Mouse (Mus musculus): Measurements from ENCODE around the gene Ppm1h. TPM values are rescaled to one million over a fixed set of nuclear protein-coding genes. Genes with fewer than 3 reads are reported as not detected.

The Ppm1h gene
- polyA plus RNA-seq, 1 experiment from 2014 or later, result 4.5 TPM

DNA sequence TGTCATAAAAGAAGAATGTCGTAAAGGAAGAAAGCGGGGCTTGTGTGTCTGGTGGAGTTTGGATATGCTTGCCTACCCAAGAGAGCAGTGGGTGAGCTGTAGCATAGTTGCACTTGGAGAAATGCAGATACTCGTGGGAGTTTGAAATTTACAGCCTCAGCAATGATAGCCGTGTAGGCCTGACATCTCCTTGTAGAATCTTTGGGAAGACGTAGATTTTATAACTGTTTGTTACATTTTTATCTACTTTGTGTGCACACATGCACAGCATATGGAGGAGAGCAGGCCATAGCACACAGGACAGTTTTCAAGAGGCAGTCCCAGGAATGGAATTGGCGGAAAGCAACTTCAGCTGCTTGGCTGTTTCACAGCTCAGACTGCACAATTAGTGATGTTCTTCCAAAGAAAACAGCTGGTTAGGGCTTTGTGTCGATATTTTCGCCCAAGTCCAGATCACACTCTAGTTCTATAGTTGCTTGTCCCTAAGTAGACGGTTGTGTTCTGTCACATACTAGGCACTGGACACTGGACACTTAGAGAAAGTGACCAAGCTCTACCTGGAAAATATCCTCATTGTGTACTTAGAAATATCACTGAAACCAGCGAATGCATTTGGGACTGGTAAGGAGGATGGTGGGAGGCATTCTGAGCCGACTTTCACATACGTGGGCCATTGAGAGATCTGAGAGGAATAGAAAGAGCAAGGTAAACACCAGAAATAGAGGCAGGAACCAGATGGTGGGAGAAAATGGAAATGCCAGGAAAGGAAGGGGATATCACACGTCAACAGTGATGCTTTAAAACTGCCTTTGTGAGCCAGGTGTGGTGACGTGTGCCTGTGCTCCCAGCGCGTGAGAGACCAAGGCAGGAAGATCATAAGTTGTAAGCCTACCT lies 173.0 kb downstream of the Ppm1h start:
- H3K9ac ChIP-seq, result no peak overlapping the region
- no peaks in the 10 kb centered on the region for H3K36me3 ChIP-seq
- H3K4me3 ChIP-seq (replicated peaks), result no peak overlapping the region
- no peaks in the 10 kb centered on the region for H3K27me3 ChIP-seq
- H3K27ac ChIP-seq (replicated peaks), result no peak overlapping the region
- peaks cover 30% of the 10 kb centered on the region for H3K4me1 ChIP-seq
- no peak overlapping the region for H3K4me2 ChIP-seq (replicated peaks)
- no peak for ATAC-seq (ENCODE audit: insufficient number of reproducible peaks, low FRiP score, low TSS enrichment, low read depth)
- H3K9me3 ChIP-seq (replicated peaks), result no peaks in the 10 kb centered on the region
- WGBS, result 74% methylated on average over 16 of the region's 16 CpGs

DNA sequence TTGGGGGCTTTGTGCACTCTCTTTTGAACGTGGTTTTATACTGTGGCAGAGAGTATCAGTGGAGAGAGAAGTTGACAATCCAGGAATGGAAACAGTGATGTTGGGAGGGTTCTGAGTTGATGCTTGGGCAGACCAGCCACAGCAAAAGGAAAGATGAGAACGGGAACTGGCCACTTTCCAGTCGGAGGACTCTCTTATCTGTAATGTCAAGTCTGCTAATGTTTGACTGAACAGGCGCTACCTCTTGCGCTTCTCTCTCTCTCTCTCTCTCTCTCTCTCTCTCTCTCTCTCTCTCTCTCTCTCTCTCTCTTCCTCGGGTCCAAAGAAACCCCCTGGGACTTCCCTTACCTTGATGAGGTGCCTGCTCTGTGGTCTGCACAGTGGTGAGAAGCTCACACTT lies 176.0 kb downstream of the Ppm1h start:
- H3K9me3 ChIP-seq (replicated peaks), result no peaks in the 10 kb centered on the region
- peaks cover 27% of the 10 kb centered on the region for H3K4me1 ChIP-seq
- H3K27me3 ChIP-seq, result no peaks in the 10 kb centered on the region
- H3K9ac ChIP-seq, result no peak overlapping the region
- no peaks in the 10 kb centered on the region for H3K36me3 ChIP-seq
- ATAC-seq (ENCODE audit: insufficient number of reproducible peaks, low FRiP score, low TSS enrichment, low read depth), result no peak
- no peak overlapping the region for H3K27ac ChIP-seq (replicated peaks)
- no peak overlapping the region for H3K4me2 ChIP-seq (replicated peaks)
- 73% methylated on average over 6 of the region's 6 CpGs for WGBS
- no peak overlapping the region for H3K4me3 ChIP-seq (replicated peaks)

DNA sequence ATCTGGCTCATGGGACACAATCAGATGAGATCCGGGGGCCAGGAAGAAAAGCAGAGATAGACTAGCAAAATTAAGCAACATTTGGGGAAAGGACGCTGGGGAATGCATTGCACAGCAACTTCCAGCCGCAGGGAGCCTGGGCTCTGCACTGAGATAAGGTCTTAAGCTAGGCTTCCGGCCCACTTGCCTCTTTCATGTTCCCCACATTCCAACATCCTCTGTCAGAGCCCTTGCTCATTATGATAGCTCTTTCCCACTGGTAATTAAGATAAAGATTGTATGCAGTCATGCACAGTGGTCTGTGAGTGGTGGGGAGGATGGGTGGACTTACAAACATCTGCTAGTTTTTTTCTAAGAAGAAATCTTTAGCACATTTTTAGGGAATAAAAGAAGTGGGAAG lies 176.6 kb downstream of the Ppm1h start:
- no peaks in the 10 kb centered on the region for H3K27me3 ChIP-seq
- no peaks in the 10 kb centered on the region for H3K36me3 ChIP-seq
- H3K4me3 ChIP-seq (replicated peaks), result no peak overlapping the region
- WGBS, result 45% methylated on average over 4 of the region's 4 CpGs
- ATAC-seq (ENCODE audit: insufficient number of reproducible peaks, low FRiP score, low TSS enrichment, low read depth), result peak; percentile 31; the same call in 1 of the 2 replicates
- H3K9ac ChIP-seq, result no peak overlapping the region
- peaks cover 27% of the 10 kb centered on the region for H3K4me1 ChIP-seq
- 0 out of 2 replicates have a peak overlapping the region, but pooled peaks have one; percentile 7 for H3K27ac ChIP-seq (replicated peaks)
- H3K4me2 ChIP-seq (replicated peaks), result no peak overlapping the region
- no peaks in the 10 kb centered on the region for H3K9me3 ChIP-seq (replicated peaks)

DNA sequence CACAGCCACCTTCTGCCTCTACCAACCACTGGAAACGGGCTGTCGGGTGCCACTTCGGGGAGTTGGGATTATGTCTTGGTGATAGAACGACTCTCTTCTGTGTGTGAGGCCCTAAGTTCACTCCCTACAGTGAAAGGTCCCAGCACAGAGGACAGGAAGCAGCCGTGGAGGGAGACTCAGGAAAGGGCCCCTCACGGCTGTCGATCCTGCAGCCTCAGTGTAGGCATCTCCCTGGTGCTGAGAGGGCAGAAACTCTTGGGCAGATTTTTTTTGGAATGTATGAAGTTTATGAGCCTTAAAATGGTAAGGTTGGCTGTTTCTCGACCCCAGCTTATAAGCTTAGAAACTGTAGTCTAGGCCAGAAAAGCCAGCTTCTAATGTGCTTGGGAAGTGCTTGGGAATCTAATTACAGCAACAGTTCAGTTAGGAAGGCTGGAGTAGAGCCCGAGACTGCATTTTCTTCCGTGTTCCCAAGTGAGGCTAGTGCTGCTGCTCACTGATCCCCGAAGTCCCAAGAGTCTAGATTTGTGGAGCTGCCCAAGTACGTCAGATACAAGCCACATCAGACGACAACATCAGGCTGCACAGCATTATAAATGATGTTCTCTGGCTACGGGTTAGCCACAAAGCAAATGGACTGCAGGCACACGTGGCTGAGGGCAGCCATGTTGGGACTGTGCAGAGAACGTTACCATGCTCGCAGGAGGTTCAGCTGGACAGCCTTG lies 177.6 kb downstream of the Ppm1h start:
- Histone ChIP-seq H3K36me3 (no peaks in the 10 kb centered on the region), H3K4me3 (replicated peaks) (no peak overlapping the region), H3K27me3 (no peaks in the 10 kb centered on the region), H3K27ac (replicated peaks) (peak overlapping the region; percentile 51), H3K4me2 (replicated peaks) (no peak overlapping the region), H3K9me3 (replicated peaks) (no peaks in the 10 kb centered on the region), H3K9ac (no peak overlapping the region; the same call in 1 of the 2 replicates), H3K4me1 (peaks cover 27% of the 10 kb centered on the region)
- ATAC-seq (ENCODE audit: insufficient number of reproducible peaks, low FRiP score, low TSS enrichment, low read depth), result peak; percentile 63; the same call in 1 of the 2 replicates
- WGBS, result 60% methylated on average over 17 of the region's 17 CpGs

DNA sequence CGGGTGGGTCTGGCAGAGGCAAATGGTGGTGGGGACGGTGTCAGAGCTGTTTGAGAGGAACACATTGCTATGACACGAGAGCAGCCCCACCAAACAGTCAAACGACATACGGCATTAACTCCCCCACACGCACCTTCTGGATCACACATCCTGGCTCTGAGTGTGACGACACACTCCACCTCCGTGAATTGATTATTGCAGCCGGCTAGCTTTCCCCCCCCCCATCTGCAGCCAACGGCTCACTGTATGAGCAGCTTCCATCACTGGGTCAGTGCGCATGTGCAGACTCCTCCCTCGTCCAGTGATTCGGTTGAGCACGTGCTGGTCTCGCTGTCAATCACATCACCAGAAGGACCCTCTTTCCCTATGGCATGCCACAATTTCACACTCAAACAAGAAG lies 178.6 kb downstream of the Ppm1h start:
- no peak for ATAC-seq (ENCODE audit: insufficient number of reproducible peaks, low FRiP score, low TSS enrichment, low read depth)
- Histone ChIP-seq H3K27me3 (no peaks in the 10 kb centered on the region), H3K27ac (replicated peaks) (no peak overlapping the region), H3K9me3 (replicated peaks) (no peaks in the 10 kb centered on the region), H3K4me2 (replicated peaks) (no peak overlapping the region), H3K4me3 (replicated peaks) (no peak overlapping the region), H3K36me3 (no peaks in the 10 kb centered on the region), H3K9ac (no peak overlapping the region), H3K4me1 (peaks cover 27% of the 10 kb centered on the region)
- WGBS, result 87% methylated on average over 15 of the region's 15 CpGs

DNA sequence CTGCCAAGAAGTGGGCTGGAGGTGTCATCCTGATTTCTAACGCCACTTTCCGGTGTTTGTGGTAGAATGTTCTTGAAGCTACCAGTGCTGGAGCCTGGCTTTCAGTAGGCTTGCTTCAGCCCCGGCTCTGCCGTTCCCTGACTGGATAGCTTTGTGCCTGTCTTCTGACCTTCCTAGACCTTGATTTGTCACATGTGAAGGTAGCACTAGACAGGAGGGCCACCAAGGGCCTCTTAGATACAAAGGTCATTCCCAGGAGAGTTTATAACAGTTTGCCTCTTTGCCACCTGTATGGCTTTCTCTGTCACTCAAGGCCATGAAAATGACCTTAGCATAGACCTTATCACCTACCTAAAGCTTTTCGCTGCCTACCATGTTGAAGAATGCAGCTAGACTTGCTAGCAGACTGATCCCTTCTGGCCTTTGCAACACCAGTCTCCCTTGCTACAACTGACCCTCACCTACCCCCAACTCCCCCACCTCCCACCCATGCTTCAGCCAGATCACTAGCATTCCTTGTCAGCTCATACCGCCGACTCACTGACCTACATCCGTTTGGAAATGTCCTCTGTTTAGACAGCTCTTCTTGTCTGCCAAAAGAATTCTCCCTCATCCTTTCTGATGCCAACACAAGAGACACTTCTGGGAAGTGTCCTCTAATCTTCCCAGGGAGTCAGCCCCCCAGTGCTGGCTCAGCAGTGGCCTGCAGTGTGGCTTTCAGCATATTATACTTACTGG lies 180.5 kb downstream of the Ppm1h start:
- Histone ChIP-seq H3K36me3 (no peaks in the 10 kb centered on the region), H3K9ac (no peak overlapping the region), H3K4me3 (replicated peaks) (no peak overlapping the region), H3K4me1 (peaks cover 27% of the 10 kb centered on the region), H3K27me3 (no peaks in the 10 kb centered on the region), H3K4me2 (replicated peaks) (no peak overlapping the region), H3K9me3 (replicated peaks) (no peaks in the 10 kb centered on the region), H3K27ac (replicated peaks) (no peak overlapping the region)
- ATAC-seq (ENCODE audit: insufficient number of reproducible peaks, low FRiP score, low TSS enrichment, low read depth), result no peak
- 82% methylated on average over 8 of the region's 8 CpGs for WGBS

DNA sequence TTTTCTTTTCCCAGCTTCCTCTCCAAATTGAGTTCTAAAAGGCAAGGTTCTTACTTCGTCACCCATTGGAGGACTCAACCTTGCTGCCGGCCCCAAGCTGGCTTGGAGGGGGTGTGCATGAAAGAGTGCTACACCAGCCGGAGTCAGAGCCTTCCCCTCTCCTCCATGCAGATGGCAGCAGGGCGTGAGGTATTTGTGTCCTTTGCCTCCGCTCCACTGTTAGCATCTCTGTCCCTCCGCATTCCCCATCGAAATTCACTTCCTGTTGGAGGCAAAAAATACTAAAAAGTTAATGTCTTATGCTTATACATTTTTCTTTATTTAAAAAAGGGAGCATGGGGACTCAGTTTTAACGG lies 181.1 kb downstream of the Ppm1h start:
- Histone ChIP-seq H3K4me3 (replicated peaks) (no peak overlapping the region), H3K36me3 (no peaks in the 10 kb centered on the region), H3K27ac (replicated peaks) (no peak overlapping the region), H3K9me3 (replicated peaks) (no peaks in the 10 kb centered on the region), H3K27me3 (no peaks in the 10 kb centered on the region), H3K4me2 (replicated peaks) (no peak overlapping the region), H3K4me1 (peaks cover 27% of the 10 kb centered on the region), H3K9ac (no peak overlapping the region)
- ATAC-seq (ENCODE audit: insufficient number of reproducible peaks, low FRiP score, low TSS enrichment, low read depth), result no peak
- 76% methylated on average over 8 of the region's 8 CpGs for WGBS

DNA sequence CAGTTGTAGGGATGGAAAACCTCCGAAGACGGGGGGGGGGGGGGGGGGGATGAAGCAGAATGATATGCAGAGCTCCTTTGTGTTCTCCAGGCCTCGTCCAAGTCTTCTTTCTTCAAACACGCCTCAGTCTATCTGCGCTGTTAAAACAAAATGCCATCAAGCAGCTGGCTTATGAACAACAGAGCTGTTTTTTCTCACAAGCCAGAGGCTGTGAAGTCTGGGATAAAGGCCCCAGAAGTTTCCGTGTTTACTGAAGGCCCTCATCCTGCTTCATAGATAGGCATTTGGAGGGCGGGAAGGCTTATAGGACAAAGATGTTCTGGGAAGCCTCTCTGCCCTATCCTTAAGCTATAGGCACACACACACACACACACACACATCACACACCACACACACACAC lies 181.5 kb downstream of the Ppm1h start:
- Histone ChIP-seq H3K9ac (no peak overlapping the region), H3K4me2 (replicated peaks) (no peak overlapping the region), H3K36me3 (no peaks in the 10 kb centered on the region), H3K27ac (replicated peaks) (no peak overlapping the region), H3K27me3 (no peaks in the 10 kb centered on the region), H3K9me3 (replicated peaks) (no peaks in the 10 kb centered on the region), H3K4me3 (replicated peaks) (no peak overlapping the region), H3K4me1 (peaks cover 23% of the 10 kb centered on the region)
- ATAC-seq (ENCODE audit: insufficient number of reproducible peaks, low FRiP score, low TSS enrichment, low read depth), result no peak
- 57% methylated on average over 7 of the region's 7 CpGs for WGBS

DNA sequence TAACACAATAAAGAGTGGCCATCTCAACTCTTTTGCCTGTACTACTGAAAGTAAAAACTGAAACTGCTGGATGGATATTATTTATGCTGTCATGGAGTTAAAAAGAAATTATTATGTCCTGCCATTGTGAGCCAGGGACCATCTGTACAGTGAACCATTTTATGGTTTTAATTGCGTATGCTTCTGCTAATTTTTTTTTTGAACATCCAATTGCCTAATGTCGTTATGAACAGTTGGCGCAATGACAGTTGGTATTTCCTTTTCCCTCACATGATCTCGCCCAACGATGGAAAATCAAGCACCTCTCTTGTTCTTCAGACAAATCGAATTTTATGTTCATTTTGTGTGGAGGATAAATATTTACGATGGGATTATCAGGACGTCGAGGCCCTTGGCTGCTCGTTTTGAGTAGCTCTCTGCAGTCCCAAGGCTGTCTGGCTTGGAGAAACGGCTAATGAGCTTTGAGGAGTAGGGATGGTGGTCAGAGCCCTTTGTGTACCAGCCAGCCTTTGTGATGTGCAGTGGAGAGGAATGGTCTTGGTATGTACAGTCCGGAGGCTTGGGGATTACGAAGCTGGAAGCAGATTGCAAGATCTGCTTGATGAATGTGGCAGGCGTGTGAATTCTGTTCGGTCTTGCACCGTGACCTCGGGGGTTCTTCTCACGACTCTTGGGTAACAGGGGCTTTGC lies 183.3 kb downstream of the Ppm1h start:
- Histone ChIP-seq H3K36me3 (no peaks in the 10 kb centered on the region), H3K4me2 (replicated peaks) (no peak overlapping the region), H3K9ac (no peak overlapping the region), H3K27ac (replicated peaks) (no peak overlapping the region; the same call in 1 of the 2 replicates), H3K27me3 (no peaks in the 10 kb centered on the region), H3K4me1 (peaks cover 8% of the 10 kb centered on the region; the same call in 1 of the 2 replicates), H3K4me3 (replicated peaks) (no peak overlapping the region), H3K9me3 (replicated peaks) (no peaks in the 10 kb centered on the region)
- ATAC-seq (ENCODE audit: insufficient number of reproducible peaks, low FRiP score, low TSS enrichment, low read depth), result no peak
- WGBS, result 76% methylated on average over 18 of the region's 18 CpGs

DNA sequence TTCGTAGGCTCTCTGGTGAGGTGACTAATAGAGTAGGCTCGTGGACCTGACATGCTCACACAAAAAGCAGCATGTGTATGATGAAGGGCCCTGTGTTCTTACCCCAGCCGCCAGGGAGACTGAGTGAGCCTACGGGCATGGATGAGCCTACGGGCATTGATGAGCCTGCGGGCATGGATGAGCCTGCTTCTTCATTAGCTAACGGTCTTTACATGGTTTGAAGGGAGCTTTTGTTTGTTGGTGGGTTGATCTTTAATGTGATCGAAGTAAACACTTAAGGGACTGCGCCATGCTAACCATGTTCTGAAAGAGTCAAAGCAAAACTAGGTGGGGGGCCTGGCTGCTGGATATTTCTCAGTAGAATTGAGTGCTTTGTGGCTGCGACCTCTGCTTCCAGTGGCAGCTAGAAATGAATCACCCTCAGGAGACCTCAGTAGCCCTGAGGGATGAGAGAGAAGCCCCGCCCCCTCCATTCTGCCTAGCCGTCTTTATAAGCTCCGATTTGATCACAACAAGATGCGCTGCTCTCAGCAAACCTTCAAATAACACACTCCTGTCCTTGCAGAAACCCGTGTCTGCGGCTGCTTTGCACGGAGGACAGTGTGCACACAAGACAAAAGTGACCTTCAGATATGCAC lies 183.9 kb downstream of the Ppm1h start:
- 76% methylated on average over 17 of the region's 17 CpGs for WGBS
- no peak for ATAC-seq (ENCODE audit: insufficient number of reproducible peaks, low FRiP score, low TSS enrichment, low read depth)

More for the DNA sequence above, 183.9 kb downstream of the Ppm1h start:
- Histone ChIP-seq H3K27me3 (no peaks in the 10 kb centered on the region), H3K4me1 (peaks cover 6% of the 10 kb centered on the region; the same call in 1 of the 2 replicates), H3K27ac (replicated peaks) (no peak overlapping the region), H3K4me3 (replicated peaks) (no peak overlapping the region), H3K4me2 (replicated peaks) (no peak overlapping the region), H3K36me3 (no peaks in the 10 kb centered on the region), H3K9me3 (replicated peaks) (no peaks in the 10 kb centered on the region), H3K9ac (no peak overlapping the region)
